Mouse (Mus musculus): Measurements from ENCODE around the gene Tm4sf5.

GRCm38 (mm10) chr11:70518923-70519322 is 13.9 kb downstream of the Tm4sf5 start, which contains the start of gene Gltpd2:
- TF ChIP-seq MEF2A (IDR thresholded peaks at IDR 0.05; ENCODE audit: borderline replicate concordance, low read depth, low read length) (no peak), ELF1 (IDR thresholded peaks at IDR 0.05; ENCODE audit: low read depth, low read length) (no peak), ZNF384 (IDR thresholded peaks at IDR 0.05; ENCODE audit: low read depth, low read length) (no peak)
